Mouse (Mus musculus) erythroblast, embryonic 14.5 days (primary cell): ENCODE data around the gene Trim75. TPM values are rescaled to one million over a fixed set of nuclear protein-coding genes. Genes with fewer than 3 reads are reported as not detected.

Experiments
- H3K27me3 ChIP-seq: 2 replicates; pipeline ENCODE4 v1.6.1; 2012; ENCODE audit warnings: inconsistent platforms; ENCODE audit not compliant: control insufficient read depth
- H3K36me3 ChIP-seq: 2 replicates; pipeline ENCODE4 v1.6.1; 2012; ENCODE audit warnings: mild to moderate bottlenecking, inconsistent platforms; ENCODE audit not compliant: control insufficient read depth
- H3K4me1 ChIP-seq: 2 replicates; pipeline ENCODE4 v1.6.1; 2012; ENCODE audit warnings: inconsistent platforms; ENCODE audit not compliant: control insufficient read depth
- H3K4me3 ChIP-seq: replicated peaks from 2 replicates; pipeline ENCODE3; 2012; ENCODE audit warnings: moderate library complexity, mild to moderate bottlenecking, inconsistent platforms
- H3K9me3 ChIP-seq: 2 replicates; pipeline ENCODE4 v1.6.1; 2012; ENCODE audit warnings: low read length, inconsistent platforms, mixed read lengths; ENCODE audit not compliant: control insufficient read depth
- GATA1 ChIP-seq: IDR thresholded peaks from 2 replicates; pipeline ENCODE4 v1.6.1; 2012; ENCODE audit warnings: low read length, inconsistent platforms, mixed read lengths
- TAL1 ChIP-seq: IDR thresholded peaks from 3 replicates; pipeline ENCODE4 v1.6.1; 2012; ENCODE audit warnings: low read length, inconsistent platforms, mixed read lengths
- polyA plus RNA-seq: library from polyadenylated mRNA; stranded (reverse); fragments of >175 nt; gene quantifications from 2 replicates; pipeline ENCODE4 v1.2.3, GENCODE M21; 2012

Gene Trim75
- not detected in 2 replicates for polyA plus RNA-seq

- H3K36me3 ChIP-seq: no peaks in the 10 kb centered on the region
- H3K27me3 ChIP-seq: no peaks in the 10 kb centered on the region
- no peak within 1 kb of the TSS for H3K4me3 ChIP-seq
- peaks cover 8% of the 10 kb centered on the region for H3K9me3 ChIP-seq
- no peaks in the 10 kb centered on the region for H3K4me1 ChIP-seq
- TF ChIP-seq GATA1: no peak
- no peak for TF ChIP-seq TAL1
Measured at GRCm38 (mm10) chr8:64987731-64988130, at the start of gene Trim75. Trim75 (minus strand) TSS chr8:64987831.

DNA sequence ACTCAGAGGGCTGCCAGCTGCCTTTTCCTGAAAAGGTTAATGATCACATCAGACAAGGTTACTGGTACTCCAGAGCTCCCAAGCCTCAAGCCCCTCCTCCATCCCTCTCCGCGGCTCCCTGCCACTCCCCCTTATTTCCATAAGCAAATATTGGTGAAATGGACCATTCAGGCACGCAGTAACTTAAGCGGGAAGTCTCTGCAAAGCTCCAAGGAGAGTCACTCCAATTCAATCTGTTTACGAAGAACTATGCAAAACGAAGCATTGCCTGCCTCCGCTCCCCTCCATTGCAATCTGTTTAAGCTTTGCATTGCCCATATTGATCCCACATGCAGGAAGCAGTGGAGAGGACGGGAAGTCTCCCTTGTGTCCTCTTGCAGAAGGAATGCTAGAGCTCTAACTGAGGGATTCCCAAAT, 49.5 kb upstream of the Trim75 start, which contains the start of gene Apela:
Gene Apela (minus strand): TSS at position 220 of the 417 bp plus-strand sequence.
- no peaks in the 10 kb centered on the region for H3K4me1 ChIP-seq

GRCm38 (mm10) chr8:65034136-65034535, 46.5 kb upstream of the Trim75 start:
- H3K27me3 ChIP-seq: peaks cover 7% of the 10 kb centered on the region
- H3K9me3 ChIP-seq: no peaks in the 10 kb centered on the region
- TF ChIP-seq GATA1: no peak
- TF ChIP-seq TAL1: no peak
- no peaks in the 10 kb centered on the region for H3K36me3 ChIP-seq
- no peak overlapping the region for H3K4me3 ChIP-seq
- no peaks in the 10 kb centered on the region for H3K4me1 ChIP-seq

More for the DNA sequence above, 49.5 kb upstream of the Trim75 start, which contains the start of gene Apela:
- TF ChIP-seq TAL1 (no peak), GATA1 (no peak)
- no peaks in the 10 kb centered on the region for H3K9me3 ChIP-seq
- peaks cover 7% of the 10 kb centered on the region for H3K27me3 ChIP-seq
- H3K36me3 ChIP-seq: no peaks in the 10 kb centered on the region
- no peak within 1 kb of the TSS for H3K4me3 ChIP-seq

DNA sequence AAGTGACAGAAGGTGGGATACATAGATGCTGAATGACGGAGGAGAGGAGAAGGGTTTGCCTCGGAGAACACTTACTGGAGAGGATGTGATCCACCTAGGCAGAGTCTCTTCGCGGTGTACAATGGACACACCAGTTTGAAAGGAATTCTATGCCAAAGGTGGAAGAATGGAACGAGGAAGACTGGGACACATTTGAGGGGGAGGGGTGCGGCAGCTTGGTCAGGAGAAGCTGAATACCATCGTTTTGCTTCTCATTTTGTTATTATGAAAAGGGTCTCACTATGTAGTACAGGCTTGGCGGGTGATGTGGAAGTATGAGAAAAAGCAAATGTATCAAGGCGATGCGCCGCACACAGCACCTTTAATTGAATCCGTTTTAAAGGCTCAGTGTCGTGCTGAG, 45.4 kb upstream of the Trim75 start:
- Histone ChIP-seq H3K27me3 (peaks cover 7% of the 10 kb centered on the region), H3K4me1 (no peaks in the 10 kb centered on the region), H3K4me3 (no peak overlapping the region), H3K9me3 (no peaks in the 10 kb centered on the region), H3K36me3 (no peaks in the 10 kb centered on the region)
- TF ChIP-seq GATA1 (no peak), TAL1 (no peak)

DNA sequence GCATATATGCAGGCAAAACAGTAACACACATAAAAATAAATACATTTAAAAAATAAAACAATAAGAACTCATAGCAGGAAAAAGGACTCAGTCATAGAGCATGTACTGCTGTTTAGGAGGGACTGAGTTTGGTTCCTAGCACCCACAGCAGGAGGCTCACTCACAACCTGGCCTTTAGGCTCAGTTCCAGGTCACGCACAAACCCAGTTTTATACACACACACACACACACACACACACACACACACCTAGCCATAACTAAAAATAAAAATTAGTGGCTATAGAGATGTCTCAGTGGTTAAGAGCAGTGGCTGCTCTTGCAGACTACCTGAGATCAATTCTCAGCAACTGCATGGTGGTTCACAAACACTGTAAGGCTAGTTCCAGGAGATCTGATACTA, 44.5 kb upstream of the Trim75 start:
- Histone ChIP-seq H3K4me1 (no peaks in the 10 kb centered on the region), H3K36me3 (no peaks in the 10 kb centered on the region), H3K9me3 (no peaks in the 10 kb centered on the region), H3K4me3 (no peak overlapping the region), H3K27me3 (peaks cover 4% of the 10 kb centered on the region)
- no peak for TF ChIP-seq TAL1
- TF ChIP-seq GATA1: no peak

GRCm38 (mm10) chr8:65030735-65031485, 43.3 kb upstream of the Trim75 start:
- Histone ChIP-seq H3K9me3 (no peaks in the 10 kb centered on the region), H3K27me3 (peaks cover 2% of the 10 kb centered on the region; the same call in 1 of the 2 replicates), H3K36me3 (no peaks in the 10 kb centered on the region), H3K4me3 (no peak overlapping the region), H3K4me1 (no peaks in the 10 kb centered on the region)
- TF ChIP-seq GATA1 (no peak), TAL1 (no peak)

DNA sequence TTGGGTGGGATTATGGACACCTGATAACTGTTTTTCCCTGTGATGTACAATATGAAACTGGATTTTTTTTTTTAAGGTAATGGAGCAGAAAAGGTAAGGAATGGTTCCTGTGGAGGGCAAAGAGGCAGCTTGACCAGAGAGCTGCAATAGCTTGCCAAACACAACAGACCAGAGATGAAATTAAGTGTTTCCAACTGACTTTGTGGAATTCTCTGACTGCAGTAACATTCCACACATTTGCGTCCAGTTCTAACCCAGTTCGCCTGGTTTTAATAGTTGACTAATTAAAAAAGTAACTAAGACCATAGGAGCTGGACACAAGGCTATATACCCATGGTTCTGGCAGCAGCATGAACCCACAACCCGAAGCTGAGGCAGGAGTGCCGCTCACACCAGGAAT, 42.1 kb upstream of the Trim75 start:
- H3K4me3 ChIP-seq: no peak overlapping the region
- no peaks in the 10 kb centered on the region for H3K27me3 ChIP-seq
- TF ChIP-seq GATA1 (no peak), TAL1 (no peak)
- H3K4me1 ChIP-seq: no peaks in the 10 kb centered on the region
- no peaks in the 10 kb centered on the region for H3K36me3 ChIP-seq
- H3K9me3 ChIP-seq: no peaks in the 10 kb centered on the region

- Histone ChIP-seq H3K9me3 (no peaks in the 10 kb centered on the region), H3K4me1 (no peaks in the 10 kb centered on the region), H3K27me3 (no peaks in the 10 kb centered on the region), H3K36me3 (no peaks in the 10 kb centered on the region), H3K4me3 (no peak overlapping the region)
- TF ChIP-seq TAL1 (no peak), GATA1 (no peak)
Measured at GRCm38 (mm10) chr8:65028959-65029686, 41.5 kb upstream of the Trim75 start.

- Histone ChIP-seq H3K4me1 (no peaks in the 10 kb centered on the region), H3K9me3 (peaks cover 15% of the 10 kb centered on the region), H3K27me3 (no peaks in the 10 kb centered on the region), H3K4me3 (no peak overlapping the region), H3K36me3 (no peaks in the 10 kb centered on the region)
- TF ChIP-seq TAL1 (no peak), GATA1 (no peak)
Measured at GRCm38 (mm10) chr8:65022485-65022884, 34.9 kb upstream of the Trim75 start.
